Mouse (Mus musculus): ENCODE results near the gene Rnf169. TPM values are rescaled to one million over a fixed set of nuclear protein-coding genes. Genes with fewer than 3 reads are reported as not detected.
A peak's percentile ranks its signal among the peaks of the same experiment; 100 is the strongest.
"Not testable (repeated sequence)": the region's sequence is repeated elsewhere in the genome, so short reads cannot be mapped to it uniquely, and the experiment has no call there.

Gene Rnf169
- total RNA-seq, 4 experiments from 2014 or later = 8.1 to 10.5 (median 9.4) TPM

- no peak for DNase-seq (ENCODE audit: low spot score)
Measured at GRCm38 (mm10) chr7:99946356-99946755, 33.9 kb downstream of the Rnf169 start.

GRCm38 (mm10) chr7:99945939-99946338, 34.3 kb downstream of the Rnf169 start:
- no peak for DNase-seq (ENCODE audit: low spot score)

GRCm38 (mm10) chr7:99945012-99945411, 35.2 kb downstream of the Rnf169 start:
- DNase-seq (ENCODE audit: low spot score) = not testable (repeated sequence)

- no peak for DNase-seq (ENCODE audit: low spot score)
Measured at GRCm38 (mm10) chr7:99944520-99944919, 35.7 kb downstream of the Rnf169 start.

- no peak for DNase-seq (ENCODE audit: low spot score)
Measured at GRCm38 (mm10) chr7:99940669-99941068, 39.6 kb downstream of the Rnf169 start.

- no peak for DNase-seq (ENCODE audit: low spot score)
Measured at GRCm38 (mm10) chr7:99935758-99936157, 44.5 kb downstream of the Rnf169 start.

- DNase-seq (ENCODE audit: low spot score) = peak; percentile 73
Measured at GRCm38 (mm10) chr7:99926916-99927714, 53.1 kb downstream of the Rnf169 start.

GRCm38 (mm10) chr7:99920416-99920815, 59.8 kb downstream of the Rnf169 start:
- no peak for DNase-seq (ENCODE audit: low spot score)

- no peak for DNase-seq (ENCODE audit: low spot score)
Measured at GRCm38 (mm10) chr7:99919971-99920370, 60.3 kb downstream of the Rnf169 start.

GRCm38 (mm10) chr7:99919164-99919563, 61.1 kb downstream of the Rnf169 start:
- no peak for DNase-seq (ENCODE audit: low spot score)

- no peak for DNase-seq (ENCODE audit: low spot score)
Measured at GRCm38 (mm10) chr7:99917320-99917844, 62.9 kb downstream of the Rnf169 start.

- no peak for DNase-seq (ENCODE audit: low spot score)
Measured at GRCm38 (mm10) chr7:99916741-99917319, 63.4 kb downstream of the Rnf169 start.

GRCm38 (mm10) chr7:99915511-99915910, 64.7 kb downstream of the Rnf169 start:
- DNase-seq (ENCODE audit: low spot score) = no peak

GRCm38 (mm10) chr7:99914316-99914715, 65.9 kb downstream of the Rnf169 start:
- no peak for DNase-seq (ENCODE audit: low spot score)

GRCm38 (mm10) chr7:99911038-99911437, 69.2 kb downstream of the Rnf169 start:
- no peak for DNase-seq (ENCODE audit: low spot score)

GRCm38 (mm10) chr7:99907463-99907862, 72.8 kb downstream of the Rnf169 start:
- DNase-seq (ENCODE audit: low spot score) = no peak

- no peak for DNase-seq (ENCODE audit: low spot score)
Measured at GRCm38 (mm10) chr7:99906346-99906745, 73.9 kb downstream of the Rnf169 start.

- DNase-seq (ENCODE audit: low spot score) = no peak
Measured at GRCm38 (mm10) chr7:99904421-99905005, 75.7 kb downstream of the Rnf169 start.

- DNase-seq (ENCODE audit: low spot score) = no peak
Measured at GRCm38 (mm10) chr7:99902918-99903665, 77.2 kb downstream of the Rnf169 start.

- no peak for DNase-seq (ENCODE audit: low spot score)
Measured at GRCm38 (mm10) chr7:99902208-99902607, 78.0 kb downstream of the Rnf169 start.

GRCm38 (mm10) chr7:99896905-99897304, 83.3 kb downstream of the Rnf169 start:
- DNase-seq (ENCODE audit: low spot score) = no peak

GRCm38 (mm10) chr7:99894478-99894877, 85.8 kb downstream of the Rnf169 start:
- no peak for DNase-seq (ENCODE audit: low spot score)
